Mouse (Mus musculus): Measurements from ENCODE around the gene Olfr1054.
"Not testable (repeated sequence)": the region's sequence is repeated elsewhere in the genome, so short reads cannot be mapped to it uniquely, and the experiment has no call there.

Gene Olfr1054

DNA sequence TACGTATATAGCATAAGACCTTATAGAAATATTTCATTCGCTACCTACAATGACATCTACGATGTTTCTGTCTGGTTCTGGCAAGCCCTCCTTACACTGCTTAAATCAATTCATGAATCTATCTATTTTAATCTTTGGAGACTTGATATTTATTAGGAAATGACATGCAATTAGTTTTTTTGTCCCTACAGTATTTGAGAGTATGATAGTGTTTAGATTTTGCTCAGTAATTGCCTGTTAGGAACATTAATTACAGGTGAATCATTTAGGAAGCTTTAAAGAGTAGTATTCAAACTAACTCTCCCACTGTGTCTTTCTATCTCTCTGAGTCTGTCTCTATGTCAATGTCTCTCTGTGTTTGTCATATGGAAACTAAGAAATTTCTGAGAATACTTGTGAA, at the start of gene Olfr1054:
Gene Olfr1054, minus strand, starts transcription at position 101 of the 400 bp plus-strand sequence.
- DNase-seq (ENCODE audit: low read depth), result no peak

DNA sequence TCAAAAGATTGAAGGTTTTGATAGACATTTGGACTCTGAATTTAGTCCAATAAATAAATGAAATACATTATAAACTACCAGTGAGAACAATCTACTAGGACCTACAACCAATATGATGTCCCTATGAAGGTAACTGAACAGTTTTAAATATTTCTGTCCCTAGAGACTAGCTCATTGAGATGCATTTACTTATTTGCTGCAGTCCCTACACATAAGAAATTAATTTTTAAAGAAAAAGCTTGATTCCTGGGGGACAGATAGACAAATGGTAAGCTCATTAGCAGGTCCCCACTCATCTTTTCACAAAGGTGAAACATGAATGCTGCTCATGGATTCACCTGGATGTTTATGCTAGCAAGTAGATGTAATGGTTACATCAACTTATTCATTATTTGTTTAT, 43.1 kb upstream of the Olfr1054 start, which contains the start of gene Olfr1057:
Gene Olfr1057, minus strand, starts transcription at position 101 of the 400 bp plus-strand sequence.
- no peak for DNase-seq (ENCODE audit: low read depth)

DNA sequence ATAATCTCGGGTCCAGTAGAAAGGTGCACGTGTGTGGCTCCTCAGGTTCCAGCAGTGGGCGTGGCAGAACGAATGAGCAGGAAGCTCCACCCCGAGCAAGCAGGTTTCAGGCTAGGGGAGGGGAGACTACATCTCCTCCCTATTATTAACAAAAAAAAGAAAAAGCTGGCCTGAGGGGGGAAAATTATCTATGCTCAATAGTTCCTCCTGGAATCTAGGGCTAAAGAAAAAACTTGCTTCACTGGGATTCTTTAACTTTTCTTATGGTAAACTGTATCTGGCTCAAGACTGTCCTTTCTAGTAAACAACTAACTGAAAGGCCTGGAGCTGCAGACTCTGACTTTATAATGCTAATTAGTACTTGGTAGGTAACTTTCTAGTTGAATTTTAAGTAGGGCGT, 31.1 kb upstream of the Olfr1054 start:
- DNase-seq (ENCODE audit: low read depth), result not testable (repeated sequence)

DNA sequence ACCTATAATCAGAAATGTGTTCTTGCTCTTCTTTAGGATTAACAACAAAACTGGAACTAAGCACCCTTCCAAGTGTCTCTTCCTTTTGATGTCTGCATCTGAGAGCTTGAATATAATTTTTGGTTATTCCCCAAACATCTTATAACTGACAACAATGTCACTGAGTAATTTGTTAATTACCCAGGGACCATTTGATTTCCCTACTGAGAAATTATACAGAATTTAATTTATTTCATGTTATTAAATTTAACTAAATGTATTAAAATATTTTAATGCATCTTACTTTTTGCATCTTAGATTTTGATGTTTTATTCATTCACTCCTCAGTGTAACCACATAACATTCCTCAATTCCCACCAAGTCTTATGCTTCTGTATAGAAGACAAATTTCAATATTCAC, 27.1 kb upstream of the Olfr1054 start, which contains the start of gene Olfr1056:
Gene Olfr1056, minus strand, starts transcription at position 101 of the 400 bp plus-strand sequence.
- no peak for DNase-seq (ENCODE audit: low read depth)

DNA sequence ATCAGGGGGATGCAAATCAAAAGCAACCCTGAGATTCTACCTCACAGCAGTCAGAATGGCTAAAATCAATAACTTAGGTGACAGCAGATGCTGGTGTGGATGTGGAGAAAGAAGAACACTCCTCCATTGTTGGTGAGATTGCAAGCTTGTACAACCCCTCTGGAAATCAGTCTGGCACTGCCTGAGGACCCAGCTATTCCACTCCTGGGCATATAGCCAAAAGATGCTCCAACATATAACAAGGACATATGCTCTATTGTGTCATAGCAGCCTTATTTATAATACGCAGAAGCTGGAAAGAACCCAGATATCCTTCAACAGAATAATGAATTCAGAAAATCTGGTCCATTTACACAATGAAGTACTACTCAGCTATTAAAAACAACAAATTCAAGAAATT, 16.5 kb upstream of the Olfr1054 start:
- DNase-seq (ENCODE audit: low read depth), result not testable (repeated sequence)

DNA sequence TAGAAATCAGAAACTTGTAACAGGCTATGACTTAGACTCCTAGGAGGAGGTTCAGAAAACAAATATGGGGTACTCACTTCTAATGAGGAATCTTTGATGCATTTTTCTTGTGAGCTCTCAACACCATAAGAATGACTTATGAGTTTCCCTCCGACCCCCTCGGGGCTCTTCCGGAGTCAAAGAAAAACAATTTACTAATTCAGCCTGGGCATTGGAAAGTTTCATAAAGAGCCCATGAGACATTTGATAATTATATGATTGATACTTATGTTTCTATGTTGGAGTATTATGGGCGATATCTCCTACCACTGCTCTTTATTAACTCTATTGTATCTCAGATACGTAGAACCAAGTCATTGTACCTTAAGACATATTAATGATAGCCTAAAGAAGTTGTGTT, 15.0 kb upstream of the Olfr1054 start, which contains the start of gene Olfr1055:
Gene Olfr1055, minus strand, starts transcription at position 101 of the 400 bp plus-strand sequence.
- DNase-seq (ENCODE audit: low read depth), result no peak

DNA sequence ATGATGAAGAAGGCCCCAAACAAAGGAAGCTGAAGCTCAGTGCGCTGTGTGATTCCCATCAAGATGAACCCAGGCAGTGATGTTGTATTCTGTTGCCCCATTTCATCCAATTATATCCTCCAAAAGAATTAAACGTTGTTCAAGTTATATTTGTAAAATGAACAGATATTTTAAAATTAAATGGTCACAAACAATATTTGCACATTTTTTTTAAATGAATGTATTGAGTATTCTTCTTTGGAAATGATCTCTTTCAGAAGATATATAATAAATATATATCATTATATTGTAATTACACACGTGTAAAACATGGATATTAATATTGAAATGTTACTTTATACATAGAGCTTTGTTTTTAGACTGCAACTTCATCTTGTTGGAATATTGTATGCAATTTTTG, 20.0 kb downstream of the Olfr1054 start, which contains the start of gene Olfr1053:
Gene Olfr1053, minus strand, starts transcription at position 101 of the 400 bp plus-strand sequence.
- no peak for DNase-seq (ENCODE audit: low read depth)

DNA sequence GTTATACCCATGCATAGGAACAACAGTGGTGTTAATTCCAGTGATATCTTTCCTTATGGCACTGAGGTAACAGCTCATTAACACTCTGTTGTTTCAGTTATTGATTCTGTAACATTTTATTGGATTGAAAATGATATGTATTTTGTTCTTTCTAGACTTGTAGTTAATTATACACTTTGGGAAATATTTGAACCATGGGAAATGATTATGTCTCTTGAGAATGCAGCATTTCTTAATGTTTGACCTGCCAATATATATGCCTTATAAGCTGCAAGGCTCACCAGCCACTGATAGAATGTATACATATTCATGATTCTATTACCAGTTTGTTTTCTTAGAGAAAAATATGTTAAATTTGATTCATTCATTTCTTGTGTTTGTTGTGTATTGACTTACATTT, 43.1 kb downstream of the Olfr1054 start, which contains the start of gene Olfr1052:
Gene Olfr1052, plus strand, starts transcription at position 301 of the 400 bp plus-strand sequence.
- no peak for DNase-seq (ENCODE audit: low read depth)
